Mouse (Mus musculus) limb, embryonic 12.5 days (tissue): ENCODE data around the gene Gm45716. TPM values are rescaled to one million over a fixed set of nuclear protein-coding genes. Genes with fewer than 3 reads are reported as not detected.

Source experiments
- ATAC-seq: fragments of 200-750 bp; cut with Nextera tagmentation; 2 replicates; pipeline ENCODE4 v1.8.0; 2017; ENCODE audit warnings: low read depth, moderate TSS enrichment; ENCODE audit not compliant: insufficient number of reproducible peaks, insufficient read depth, low FRiP score, low TSS enrichment
- H3K27ac ChIP-seq: fragments of 300-500 bp; sonication (generic); 2 replicates; pipeline ENCODE4 v1.5.1; 2016; ENCODE audit warnings: mild to moderate bottlenecking, moderate library complexity
- H3K27me3 ChIP-seq: fragments of 300-500 bp; sonication (generic); 2 replicates; pipeline ENCODE4 v1.6.1; 2016; ENCODE audit warnings: mild to moderate bottlenecking, moderate library complexity
- H3K36me3 ChIP-seq: fragments of 300-500 bp; sonication (generic); 2 replicates; pipeline ENCODE4 v1.6.1; 2016; ENCODE audit warnings: mild to moderate bottlenecking, moderate library complexity
- H3K4me1 ChIP-seq: fragments of 300-500 bp; sonication (generic); replicated peaks from 2 replicates; pipeline ENCODE4 v1.6.1; 2016
- H3K4me2 ChIP-seq: fragments of 300-500 bp; sonication (generic); 2 replicates; pipeline ENCODE4 v1.6.1; 2016; ENCODE audit warnings: mild to moderate bottlenecking, moderate library complexity
- H3K4me3 ChIP-seq: fragments of 300-500 bp; sonication (generic); replicated peaks from 2 replicates; pipeline ENCODE4 v1.5.1; 2016; ENCODE audit warnings: mild to moderate bottlenecking
- H3K9ac ChIP-seq: fragments of 300-500 bp; sonication (generic); replicated peaks from 2 replicates; pipeline ENCODE4 v1.6.1; 2016; ENCODE audit warnings: mild to moderate bottlenecking, moderate library complexity
- H3K9me3 ChIP-seq: fragments of 300-500 bp; sonication (generic); 2 replicates; pipeline ENCODE4 v1.6.1; 2016; ENCODE audit warnings: mild to moderate bottlenecking, moderate library complexity
- WGBS: fragments of 180-500 bp; shearing (Covaris S2); methylation state at CpG from one replicate; pipeline ENCODE4 v1.1.7; 2016; 5-methylcytosine and 5-hydroxymethylcytosine counted together
- polyA plus RNA-seq: library from polyadenylated mRNA; unstranded; fragments of >200 nt; fragmentation: Nextera tagmentation; extraction: Ambion mirVana; gene quantifications from 2 replicates; pipeline ENCODE4 v1.2.1, GENCODE M21; 2016

Gm45716 gene
- polyA plus RNA-seq, 1 experiment from 2014 or later = 11.9 TPM

- H3K36me3 ChIP-seq = no peaks in the 10 kb centered on the region
- no peak for ATAC-seq
- no peaks in the 10 kb centered on the region for H3K4me1 ChIP-seq
- H3K9me3 ChIP-seq = no peaks in the 10 kb centered on the region
- no peak overlapping the region for H3K4me3 ChIP-seq
- H3K27ac ChIP-seq = no peak overlapping the region
- H3K27me3 ChIP-seq = no peaks in the 10 kb centered on the region
- WGBS = 35% methylated on average over 2 of the region's 2 CpGs
- H3K4me2 ChIP-seq = no peak overlapping the region
- H3K9ac ChIP-seq = no peak overlapping the region
These were observed 51.2 kb downstream of the Gm45716 start for GRCm38 (mm10) chr11:90238657-90239056.

- no peaks in the 10 kb centered on the region for H3K27me3 ChIP-seq
- no peak overlapping the region for H3K4me3 ChIP-seq
- no peak overlapping the region for H3K27ac ChIP-seq
- H3K4me1 ChIP-seq = no peaks in the 10 kb centered on the region
- no peak overlapping the region for H3K4me2 ChIP-seq
- H3K9me3 ChIP-seq = no peaks in the 10 kb centered on the region
- ATAC-seq = no peak
- no peaks in the 10 kb centered on the region for H3K36me3 ChIP-seq
- WGBS = 17% methylated on average over 6 of the region's 6 CpGs
- no peak overlapping the region for H3K9ac ChIP-seq
These were observed 53.3 kb downstream of the Gm45716 start for GRCm38 (mm10) chr11:90240652-90241330.

- H3K9me3 ChIP-seq = no peaks in the 10 kb centered on the region
- H3K4me1 ChIP-seq = no peaks in the 10 kb centered on the region
- WGBS = 87% methylated on average over 2 of the region's 2 CpGs
- no peak for ATAC-seq
- H3K27me3 ChIP-seq = no peaks in the 10 kb centered on the region
- H3K4me3 ChIP-seq = no peak overlapping the region
- H3K4me2 ChIP-seq = no peak overlapping the region
- H3K36me3 ChIP-seq = no peaks in the 10 kb centered on the region
- no peak overlapping the region for H3K27ac ChIP-seq
- no peak overlapping the region for H3K9ac ChIP-seq
These were observed 54.4 kb downstream of the Gm45716 start for GRCm38 (mm10) chr11:90241874-90242273.

- Histone ChIP-seq H3K4me3 (no peak overlapping the region), H3K36me3 (no peaks in the 10 kb centered on the region), H3K9ac (no peak overlapping the region), H3K27me3 (no peaks in the 10 kb centered on the region), H3K4me2 (no peak overlapping the region), H3K9me3 (no peaks in the 10 kb centered on the region), H3K27ac (no peak overlapping the region), H3K4me1 (no peaks in the 10 kb centered on the region)
- ATAC-seq = no peak
- 97% methylated on average over 2 of the region's 2 CpGs for WGBS
These were observed 55.8 kb downstream of the Gm45716 start for GRCm38 (mm10) chr11:90243300-90243699.

GRCm38 (mm10) chr11:90245630-90246029 is 58.1 kb downstream of the Gm45716 start:
- H3K27me3 ChIP-seq = no peaks in the 10 kb centered on the region
- peaks cover 7% of the 10 kb centered on the region for H3K4me1 ChIP-seq
- no peak overlapping the region for H3K27ac ChIP-seq
- no peaks in the 10 kb centered on the region for H3K36me3 ChIP-seq
- no peak overlapping the region for H3K4me3 ChIP-seq
- no peak overlapping the region for H3K9ac ChIP-seq
- 84% methylated on average over 6 of the region's 6 CpGs for WGBS
- H3K9me3 ChIP-seq = no peaks in the 10 kb centered on the region
- H3K4me2 ChIP-seq = no peak overlapping the region
- no peak for ATAC-seq

GRCm38 (mm10) chr11:90246676-90247075 is 59.2 kb downstream of the Gm45716 start:
- Histone ChIP-seq H3K27me3 (no peaks in the 10 kb centered on the region), H3K27ac (no peak overlapping the region)

GRCm38 (mm10) chr11:90247793-90248192 is 60.3 kb downstream of the Gm45716 start:
- no peaks in the 10 kb centered on the region for H3K36me3 ChIP-seq
- H3K9ac ChIP-seq = no peak overlapping the region
- no peaks in the 10 kb centered on the region for H3K27me3 ChIP-seq
- WGBS = 66% methylated on average over 4 of the region's 4 CpGs
- H3K9me3 ChIP-seq = no peaks in the 10 kb centered on the region
- no peak overlapping the region for H3K4me2 ChIP-seq
- no peak overlapping the region for H3K27ac ChIP-seq
- no peak for ATAC-seq
- H3K4me1 ChIP-seq = peaks cover 14% of the 10 kb centered on the region
- no peak overlapping the region for H3K4me3 ChIP-seq

More at GRCm38 (mm10) chr11:90246676-90247075, 59.2 kb downstream of the Gm45716 start:
- no peak for ATAC-seq
- Histone ChIP-seq H3K36me3 (no peaks in the 10 kb centered on the region), H3K4me3 (no peak overlapping the region), H3K9ac (no peak overlapping the region), H3K4me2 (no peak overlapping the region), H3K4me1 (peaks cover 10% of the 10 kb centered on the region), H3K9me3 (no peaks in the 10 kb centered on the region)
- WGBS = 73% methylated on average over 4 of the region's 4 CpGs

- Histone ChIP-seq H3K9ac (peak within 1 kb of the TSS; percentile 89), H3K4me1 (peaks cover 14% of the 10 kb centered on the region), H3K27ac (peak within 1 kb of the TSS; percentile 85), H3K36me3 (no peaks in the 10 kb centered on the region), H3K9me3 (no peaks in the 10 kb centered on the region), H3K27me3 (no peaks in the 10 kb centered on the region), H3K4me2 (peak within 1 kb of the TSS; percentile 86), H3K4me3 (peak within 1 kb of the TSS; percentile 82)
- WGBS = under 1% methylated on average over 46 of the region's 51 CpGs
- peak; percentile 99 for ATAC-seq
These were observed 61.7 kb downstream of the Gm45716 start, which contains the start of gene Mmd for GRCm38 (mm10) chr11:90249025-90249650. Gene Mmd (plus strand): TSS chr11:90249456.

- Histone ChIP-seq H3K4me1 (peaks cover 14% of the 10 kb centered on the region), H3K27ac (peak overlapping the region; percentile 85), H3K36me3 (no peaks in the 10 kb centered on the region), H3K9ac (peak overlapping the region; percentile 89), H3K4me2 (peak overlapping the region; percentile 86), H3K9me3 (no peaks in the 10 kb centered on the region), H3K27me3 (no peaks in the 10 kb centered on the region), H3K4me3 (peak overlapping the region; percentile 82)
- WGBS = 0% methylated on average over 22 of the region's 22 CpGs
- peak; percentile 39 for ATAC-seq
These were observed 62.2 kb downstream of the Gm45716 start for GRCm38 (mm10) chr11:90249701-90250141.

- Histone ChIP-seq H3K27ac (peak overlapping the region; percentile 85), H3K9me3 (no peaks in the 10 kb centered on the region), H3K9ac (peak overlapping the region; percentile 89), H3K36me3 (no peaks in the 10 kb centered on the region), H3K4me1 (peaks cover 14% of the 10 kb centered on the region), H3K4me2 (peak overlapping the region; percentile 86), H3K4me3 (peak overlapping the region; percentile 82), H3K27me3 (no peaks in the 10 kb centered on the region)
- no peak for ATAC-seq
- WGBS = 3% methylated on average over 9 of the region's 9 CpGs
These were observed 62.7 kb downstream of the Gm45716 start for GRCm38 (mm10) chr11:90250189-90250588.

GRCm38 (mm10) chr11:90250730-90251129 is 63.2 kb downstream of the Gm45716 start:
- peak overlapping the region; percentile 86 for H3K4me2 ChIP-seq

More at GRCm38 (mm10) chr11:90250730-90251129, 63.2 kb downstream of the Gm45716 start:
- ATAC-seq = no peak
- Histone ChIP-seq H3K27me3 (no peaks in the 10 kb centered on the region), H3K36me3 (no peaks in the 10 kb centered on the region), H3K9ac (peak overlapping the region; percentile 89; the same call in 1 of the 2 replicates), H3K4me1 (peaks cover 18% of the 10 kb centered on the region), H3K9me3 (no peaks in the 10 kb centered on the region), H3K27ac (no peak overlapping the region), H3K4me3 (peak overlapping the region; percentile 82)
- 79% methylated on average over 7 of the region's 7 CpGs for WGBS
